Mouse (Mus musculus) intestine, postnatal 0 days (tissue): ENCODE measurements around the gene Lefty1. TPM values are rescaled to one million over a fixed set of nuclear protein-coding genes. Genes with fewer than 3 reads are reported as not detected.

Experiments
- ATAC-seq: fragments of 200-750 bp; cut with Nextera tagmentation; 2 replicates; pipeline ENCODE4 v1.8.0; 2017; ENCODE audit warnings: mild to moderate bottlenecking, moderate TSS enrichment, moderate library complexity
- H3K27ac ChIP-seq: fragments of 300-500 bp; sonication (generic); 2 replicates; pipeline ENCODE4 v1.5.1; 2014; ENCODE audit warnings: mild to moderate bottlenecking, low read depth, low read length, moderate library complexity
- H3K27me3 ChIP-seq: fragments of 300-500 bp; sonication (generic); replicated peaks from 2 replicates; pipeline ENCODE4 v1.6.1; 2014; ENCODE audit warnings: low read length, mixed read lengths; ENCODE audit not compliant: control insufficient read depth, insufficient read depth
- H3K36me3 ChIP-seq: fragments of 300-500 bp; sonication (generic); 2 replicates; pipeline ENCODE4 v1.6.1; 2014; ENCODE audit warnings: mild to moderate bottlenecking, moderate library complexity; ENCODE audit not compliant: control insufficient read depth, insufficient read depth
- H3K4me1 ChIP-seq: fragments of 300-500 bp; sonication (generic); replicated peaks from 2 replicates; pipeline ENCODE4 v1.6.1; 2014; ENCODE audit warnings: antibody characterized with exemption, low read length, mixed read lengths; ENCODE audit not compliant: control insufficient read depth, insufficient read depth
- H3K4me2 ChIP-seq: fragments of 300-500 bp; sonication (generic); replicated peaks from 2 replicates; pipeline ENCODE4 v1.6.1; 2014; ENCODE audit warnings: low read depth, mild to moderate bottlenecking, moderate library complexity
- H3K4me3 ChIP-seq: fragments of 300-500 bp; sonication (generic); 2 replicates; pipeline ENCODE4 v1.5.1; 2014; ENCODE audit warnings: low read depth, low read length
- H3K9ac ChIP-seq: fragments of 300-500 bp; sonication (generic); 2 replicates; pipeline ENCODE4 v1.6.1; 2014; ENCODE audit warnings: mild to moderate bottlenecking, low read depth, low read length
- H3K9me3 ChIP-seq: fragments of 300-500 bp; sonication (generic); 2 replicates; pipeline ENCODE4 v1.6.1; 2016; ENCODE audit warnings: mixed run types; ENCODE audit not compliant: control insufficient read depth
- CTCF ChIP-seq: sonication (generic); IDR thresholded peaks from 2 replicates; pipeline ENCODE4 v1.5.1; 2016; ENCODE audit warnings: low read depth, mild to moderate bottlenecking, control low read depth, antibody characterized with exemption, moderate library complexity
- WGBS: fragments of 180-500 bp; shearing (Covaris S2); extraction: QIAGEN DNeasy Blood & Tissue Kit; methylation state at CpG from one replicate; pipeline ENCODE4 v1.1.7; 2014; 5-methylcytosine and 5-hydroxymethylcytosine counted together
- polyA plus RNA-seq: library from polyadenylated mRNA; unstranded; fragments of >200 nt; fragmentation: Nextera tagmentation; extraction: Ambion mirVana; gene quantifications from 2 replicates; pipeline ENCODE4 v1.2.1, GENCODE M21; 2015

The Lefty1 gene
- polyA plus RNA-seq, 1 experiment from 2014 or later, result 0.90 TPM

GRCm38 (mm10) chr1:180940776-180941460, 6.1 kb downstream of the Lefty1 start:
- H3K27ac ChIP-seq, result no peak overlapping the region

GRCm38 (mm10) chr1:180941726-180942125, 6.9 kb downstream of the Lefty1 start:
- no peaks in the 10 kb centered on the region for H3K9me3 ChIP-seq
- peak overlapping the region; percentile 78 for H3K4me3 ChIP-seq
- H3K27ac ChIP-seq, result peak overlapping the region; percentile 76
- TF ChIP-seq CTCF, result no peak
- WGBS, result 3% methylated on average over 18 of the region's 18 CpGs
- H3K4me2 ChIP-seq, result peak overlapping the region; percentile 78
- peaks cover 10% of the 10 kb centered on the region; the same call in 1 of the 2 replicates for H3K4me1 ChIP-seq
- peak overlapping the region; percentile 74 for H3K9ac ChIP-seq
- H3K36me3 ChIP-seq, result 0 out of 2 replicates have a peak, but pooled peaks cover 4% of the 10 kb centered on the region
- ATAC-seq, result no peak
- H3K27me3 ChIP-seq, result no peaks in the 10 kb centered on the region

More at GRCm38 (mm10) chr1:180940776-180941460, 6.1 kb downstream of the Lefty1 start:
- Histone ChIP-seq H3K9me3 (no peaks in the 10 kb centered on the region), H3K4me1 (peaks cover 8% of the 10 kb centered on the region; the same call in 1 of the 2 replicates), H3K4me2 (peak overlapping the region; percentile 78), H3K9ac (no peak overlapping the region; the same call in none of the 2 replicates), H3K4me3 (no peak overlapping the region), H3K36me3 (no peaks in the 10 kb centered on the region), H3K27me3 (no peaks in the 10 kb centered on the region)
- no peak for ATAC-seq
- no peak for TF ChIP-seq CTCF
- WGBS, result 81% methylated on average over 7 of the region's 7 CpGs

- H3K27ac ChIP-seq, result peak within 1 kb of the TSS; percentile 76
- peak within 1 kb of the TSS; percentile 78 for H3K4me2 ChIP-seq
- H3K4me3 ChIP-seq, result peak within 1 kb of the TSS; percentile 78
- H3K4me1 ChIP-seq, result peaks cover 7% of the 10 kb centered on the region; the same call in 1 of the 2 replicates
- H3K9ac ChIP-seq, result peak within 1 kb of the TSS; percentile 74
- H3K9me3 ChIP-seq, result no peaks in the 10 kb centered on the region
- under 1% methylated on average over 73 of the region's 73 CpGs for WGBS
- 0 out of 2 replicates have a peak, but pooled peaks cover 4% of the 10 kb centered on the region for H3K36me3 ChIP-seq
- H3K27me3 ChIP-seq, result no peaks in the 10 kb centered on the region
- TF ChIP-seq CTCF, result no peak
- ATAC-seq, result peak; percentile 55
Measured at GRCm38 (mm10) chr1:180942166-180943031, 7.6 kb downstream of the Lefty1 start, which contains the start of gene Tmem63a. Gene Tmem63a, plus strand, starts transcription at chr1:180942344.

GRCm38 (mm10) chr1:180943032-180943644, 8.3 kb downstream of the Lefty1 start:
- no peak for TF ChIP-seq CTCF
- Histone ChIP-seq H3K27ac (no peak overlapping the region), H3K27me3 (no peaks in the 10 kb centered on the region), H3K4me3 (peak overlapping the region; percentile 78), H3K4me2 (peak overlapping the region; percentile 78), H3K4me1 (peaks cover 7% of the 10 kb centered on the region; the same call in 1 of the 2 replicates), H3K9me3 (no peaks in the 10 kb centered on the region), H3K9ac (peak overlapping the region; percentile 74; the same call in 1 of the 2 replicates), H3K36me3 (peaks cover 4% of the 10 kb centered on the region; the same call in 1 of the 2 replicates)
- WGBS, result 54% methylated on average over 11 of the region's 11 CpGs
- ATAC-seq, result no peak

GRCm38 (mm10) chr1:180943896-180944295, 9.1 kb downstream of the Lefty1 start:
- no peaks in the 10 kb centered on the region for H3K9me3 ChIP-seq
- H3K27me3 ChIP-seq, result no peaks in the 10 kb centered on the region
- no peak overlapping the region for H3K4me3 ChIP-seq
- no peak overlapping the region for H3K9ac ChIP-seq
- ATAC-seq, result no peak
- peaks cover 10% of the 10 kb centered on the region for H3K36me3 ChIP-seq
- H3K4me1 ChIP-seq, result peaks cover 7% of the 10 kb centered on the region; the same call in 1 of the 2 replicates
- peak; percentile 51 for TF ChIP-seq CTCF
- no peak overlapping the region for H3K4me2 ChIP-seq
- WGBS, result 65% methylated on average over 1 of the region's 1 CpGs
- H3K27ac ChIP-seq, result no peak overlapping the region
